Mouse (Mus musculus): ENCODE results near the gene Thap12. TPM values are rescaled to one million over a fixed set of nuclear protein-coding genes. Genes with fewer than 3 reads are reported as not detected.
A peak's percentile ranks its signal among the peaks of the same experiment; 100 is the strongest.

Thap12 gene
- total and polyA plus RNA-seq, 3 experiments = 28.3 to 79.1 (median 58.2) TPM

GRCm38 (mm10) chr7:98667956-98668746, 34.8 kb upstream of the Thap12 start:
- no peak for DNase-seq (ENCODE audit: low spot score)
- Histone ChIP-seq H3K4me3 (ENCODE audit: low read depth, low read length) (no peak overlapping the region), H3K27me3 (ENCODE audit: insufficient read depth, low read length) (no peaks in the 10 kb centered on the region; the same call in 1 of the 2 replicates), H3K4me1 (ENCODE audit: insufficient read depth, low read depth, low read length) (peaks cover 26% of the 10 kb centered on the region), H3K36me3 (replicated peaks) (no peaks in the 10 kb centered on the region), H3K9me3 (replicated peaks) (no peaks in the 10 kb centered on the region; the same call in 1 of the 2 replicates)
- ATAC-seq (ENCODE audit: extremely low read depth, insufficient number of reproducible peaks, low FRiP score, poor library complexity, severe bottlenecking) = no peak
- TF ChIP-seq CTCF (IDR thresholded peaks at IDR 0.05; ENCODE audit: low read depth, low read length) (no peak), GATA2 (IDR thresholded peaks at IDR 0.05; ENCODE audit: borderline replicate concordance, low read depth, low read length) (no peak), GATA1 (IDR thresholded peaks at IDR 0.05; ENCODE audit: borderline replicate concordance, low read length) (no peak), TAL1 (conservative IDR thresholded peaks at IDR 0.05; ENCODE audit: low read depth, low read length) (no peak), POLR2AphosphoS5 (IDR thresholded peaks at IDR 0.05; ENCODE audit: insufficient replicate concordance, low read depth, low read length) (no peak)

GRCm38 (mm10) chr7:98670831-98671230, 32.1 kb upstream of the Thap12 start:
- Histone ChIP-seq H3K4me1 (ENCODE audit: insufficient read depth, low read depth, low read length) (peaks cover 49% of the 10 kb centered on the region), H3K4me3 (ENCODE audit: low read depth, low read length) (no peak overlapping the region), H3K9me3 (replicated peaks) (peaks cover 2% of the 10 kb centered on the region), H3K36me3 (replicated peaks) (no peaks in the 10 kb centered on the region), H3K27me3 (ENCODE audit: insufficient read depth, low read length) (peaks cover 2% of the 10 kb centered on the region; the same call in 1 of the 2 replicates)
- DNase-seq (ENCODE audit: low spot score) (no peak), ATAC-seq (ENCODE audit: extremely low read depth, insufficient number of reproducible peaks, low FRiP score, poor library complexity, severe bottlenecking) (no peak)
- TF ChIP-seq TAL1 (conservative IDR thresholded peaks at IDR 0.05; ENCODE audit: low read depth, low read length) = no peak
- no peak for TF ChIP-seq POLR2AphosphoS5 (IDR thresholded peaks at IDR 0.05; ENCODE audit: insufficient replicate concordance, low read depth, low read length)

GRCm38 (mm10) chr7:98671416-98671815, 31.5 kb upstream of the Thap12 start:
- no peaks in the 10 kb centered on the region for H3K36me3 ChIP-seq (replicated peaks)
- H3K27me3 ChIP-seq (ENCODE audit: insufficient read depth, low read length) = peaks cover 3% of the 10 kb centered on the region; the same call in 1 of the 2 replicates
- TF ChIP-seq TAL1 (conservative IDR thresholded peaks at IDR 0.05; ENCODE audit: low read depth, low read length) (no peak), GATA2 (IDR thresholded peaks at IDR 0.05; ENCODE audit: borderline replicate concordance, low read depth, low read length) (no peak), POLR2AphosphoS5 (IDR thresholded peaks at IDR 0.05; ENCODE audit: insufficient replicate concordance, low read depth, low read length) (no peak), GATA1 (IDR thresholded peaks at IDR 0.05; ENCODE audit: borderline replicate concordance, low read length) (no peak), CTCF (IDR thresholded peaks at IDR 0.05; ENCODE audit: low read depth, low read length) (no peak)
- no peak for DNase-seq (ENCODE audit: low spot score)
- H3K4me1 ChIP-seq (ENCODE audit: insufficient read depth, low read depth, low read length) = peaks cover 49% of the 10 kb centered on the region
- peaks cover 2% of the 10 kb centered on the region for H3K9me3 ChIP-seq (replicated peaks)
- H3K4me3 ChIP-seq (ENCODE audit: low read depth, low read length) = no peak overlapping the region
- ATAC-seq (ENCODE audit: extremely low read depth, insufficient number of reproducible peaks, low FRiP score, poor library complexity, severe bottlenecking) = no peak

GRCm38 (mm10) chr7:98672241-98672955, 30.5 kb upstream of the Thap12 start:
- H3K27me3 ChIP-seq (ENCODE audit: insufficient read depth, low read length) = peaks cover 3% of the 10 kb centered on the region; the same call in 1 of the 2 replicates
- DNase-seq (ENCODE audit: low spot score) (no peak), ATAC-seq (ENCODE audit: extremely low read depth, insufficient number of reproducible peaks, low FRiP score, poor library complexity, severe bottlenecking) (no peak)
- TF ChIP-seq GATA2 (IDR thresholded peaks at IDR 0.05; ENCODE audit: borderline replicate concordance, low read depth, low read length) = no peak
- TF ChIP-seq CTCF (IDR thresholded peaks at IDR 0.05; ENCODE audit: low read depth, low read length) = no peak
- no peak for TF ChIP-seq GATA1 (IDR thresholded peaks at IDR 0.05; ENCODE audit: borderline replicate concordance, low read length)
- TF ChIP-seq POLR2AphosphoS5 (IDR thresholded peaks at IDR 0.05; ENCODE audit: insufficient replicate concordance, low read depth, low read length) = no peak
- no peak for TF ChIP-seq TAL1 (conservative IDR thresholded peaks at IDR 0.05; ENCODE audit: low read depth, low read length)
- no peak overlapping the region; the same call in 1 of the 2 replicates for H3K4me3 ChIP-seq (ENCODE audit: low read depth, low read length)
- peaks cover 51% of the 10 kb centered on the region for H3K4me1 ChIP-seq (ENCODE audit: insufficient read depth, low read depth, low read length)
- peaks cover 2% of the 10 kb centered on the region for H3K9me3 ChIP-seq (replicated peaks)
- H3K36me3 ChIP-seq (replicated peaks) = no peaks in the 10 kb centered on the region

- DNase-seq (ENCODE audit: low spot score) (peak; percentile 21), ATAC-seq (ENCODE audit: extremely low read depth, insufficient number of reproducible peaks, low FRiP score, poor library complexity, severe bottlenecking) (peak; percentile 88)
- peaks cover 14% of the 10 kb centered on the region for H3K27me3 ChIP-seq (ENCODE audit: insufficient read depth, low read length)
- no peaks in the 10 kb centered on the region for H3K36me3 ChIP-seq (replicated peaks)
- peak; percentile 89 for TF ChIP-seq TAL1 (conservative IDR thresholded peaks at IDR 0.05; ENCODE audit: low read depth, low read length)
- no peak for TF ChIP-seq POLR2AphosphoS5 (IDR thresholded peaks at IDR 0.05; ENCODE audit: insufficient replicate concordance, low read depth, low read length)
- no peak; the same call in 1 of the 2 replicates for TF ChIP-seq GATA2 (IDR thresholded peaks at IDR 0.05; ENCODE audit: borderline replicate concordance, low read depth, low read length)
- peaks cover 2% of the 10 kb centered on the region for H3K9me3 ChIP-seq (replicated peaks)
- peaks cover 59% of the 10 kb centered on the region for H3K4me1 ChIP-seq (ENCODE audit: insufficient read depth, low read depth, low read length)
- no peak overlapping the region for H3K4me3 ChIP-seq (ENCODE audit: low read depth, low read length)
Measured at GRCm38 (mm10) chr7:98674344-98674743, 28.6 kb upstream of the Thap12 start.

GRCm38 (mm10) chr7:98677511-98677910, 25.4 kb upstream of the Thap12 start:
- Histone ChIP-seq H3K4me3 (ENCODE audit: low read depth, low read length) (no peak overlapping the region), H3K27me3 (ENCODE audit: insufficient read depth, low read length) (peaks cover 30% of the 10 kb centered on the region), H3K36me3 (replicated peaks) (no peaks in the 10 kb centered on the region), H3K4me1 (ENCODE audit: insufficient read depth, low read depth, low read length) (peaks cover 40% of the 10 kb centered on the region), H3K9me3 (replicated peaks) (peaks cover 2% of the 10 kb centered on the region; the same call in 1 of the 2 replicates)
- DNase-seq (ENCODE audit: low spot score) = no peak
- TF ChIP-seq GATA2 (IDR thresholded peaks at IDR 0.05; ENCODE audit: borderline replicate concordance, low read depth, low read length) (no peak), TAL1 (conservative IDR thresholded peaks at IDR 0.05; ENCODE audit: low read depth, low read length) (no peak), CTCF (IDR thresholded peaks at IDR 0.05; ENCODE audit: low read depth, low read length) (no peak), GATA1 (IDR thresholded peaks at IDR 0.05; ENCODE audit: borderline replicate concordance, low read length) (no peak), POLR2AphosphoS5 (IDR thresholded peaks at IDR 0.05; ENCODE audit: insufficient replicate concordance, low read depth, low read length) (no peak)
- ATAC-seq (ENCODE audit: extremely low read depth, insufficient number of reproducible peaks, low FRiP score, poor library complexity, severe bottlenecking) = no peak
